Mouse (Mus musculus): ENCODE results near the gene Rab9. TPM values are rescaled to one million over a fixed set of nuclear protein-coding genes. Genes with fewer than 3 reads are reported as not detected.
A peak's percentile ranks its signal among the peaks of the same experiment; 100 is the strongest.

The Rab9 gene
- total and polyA plus RNA-seq, 3 experiments = 21.5 to 60.9 (median 36.2) TPM

GRCm38 (mm10) chrX:166509761-166510738 lies 30.4 kb upstream of the Rab9 start:
- in situ Hi-C loops (cut with MboI; ENCODE audit: low pct_ligation_motif_present, low pct_unique_long_range_greater_than_20kb, low sequenced_read_pairs) = no loop called here
- TF ChIP-seq POLR2AphosphoS2 (IDR thresholded peaks at IDR 0.05; ENCODE audit: low read depth, low read length) = 0 out of 2 replicates have a peak, but pooled peaks have one; percentile 58
- TF ChIP-seq ZNF384 (IDR thresholded peaks at IDR 0.05; ENCODE audit: low read depth, low read length) = no peak
- TF ChIP-seq EP300 (IDR thresholded peaks at IDR 0.05; ENCODE audit: low read length) = no peak
- no peak for TF ChIP-seq MAZ (IDR thresholded peaks at IDR 0.05; ENCODE audit: low read depth, low read length)
- TF ChIP-seq E2F4 (IDR thresholded peaks at IDR 0.05; ENCODE audit: insufficient replicate concordance, low read depth, low read length) = no peak
- no peak; the same call in 1 of the 2 replicates for TF ChIP-seq BHLHE40 (IDR thresholded peaks at IDR 0.05; ENCODE audit: low read depth, low read length)
- peak; percentile 80 for TF ChIP-seq POLR2A (IDR thresholded peaks at IDR 0.05; ENCODE audit: low read depth, low read length)
- 0 out of 2 replicates have a peak, but pooled peaks have one; percentile 42 for TF ChIP-seq IRF4 (IDR thresholded peaks at IDR 0.05; ENCODE audit: low read depth, low read length)
- TF ChIP-seq ELF1 (IDR thresholded peaks at IDR 0.05; ENCODE audit: low read depth, low read length) = peak; percentile 65; the same call in 1 of the 2 replicates
- TF ChIP-seq JUN (IDR thresholded peaks at IDR 0.05; ENCODE audit: insufficient read depth, low read depth, low read length) = no peak
- no peak; the same call in 1 of the 2 replicates for TF ChIP-seq MXI1 (IDR thresholded peaks at IDR 0.05; ENCODE audit: low read depth, low read length)
- TF ChIP-seq ETS1 (conservative IDR thresholded peaks at IDR 0.05; ENCODE audit: low read depth, low read length) = no peak; the same call in 1 of the 2 replicates
- peak; percentile 26; the same call in 1 of the 2 replicates for TF ChIP-seq MEF2A (IDR thresholded peaks at IDR 0.05; ENCODE audit: borderline replicate concordance, low read depth, low read length)
- no peak for TF ChIP-seq MAFK (IDR thresholded peaks at IDR 0.05; ENCODE audit: insufficient replicate concordance, low read length)
- TF ChIP-seq CHD2 (IDR thresholded peaks at IDR 0.05; ENCODE audit: low read length) = no peak
- peak; percentile 50 for TF ChIP-seq TBP (conservative IDR thresholded peaks at IDR 0.05; ENCODE audit: low read depth, low read length)
- TF ChIP-seq GABPA (IDR thresholded peaks at IDR 0.05; ENCODE audit: insufficient replicate concordance, low read depth, low read length) = no peak
- TF ChIP-seq RAD21 (IDR thresholded peaks at IDR 0.05; ENCODE audit: low read depth, low read length) = no peak
- TF ChIP-seq USF1 (IDR thresholded peaks at IDR 0.05; ENCODE audit: low read depth, low read length) = no peak
- TF ChIP-seq USF2 (conservative IDR thresholded peaks at IDR 0.05; ENCODE audit: low read depth, low read length) = no peak
- TF ChIP-seq PAX5 (IDR thresholded peaks at IDR 0.05; ENCODE audit: low read length) = no peak
- TF ChIP-seq CHD1 (IDR thresholded peaks at IDR 0.05; ENCODE audit: low read depth, low read length) = 0 out of 2 replicates have a peak, but pooled peaks have one; percentile 29
- no peak for TF ChIP-seq CTCF (conservative IDR thresholded peaks at IDR 0.05 in 1 of 2, IDR thresholded peaks at IDR 0.05 in 1 of 2; ENCODE audit: low read depth in 2 of 2, low read length in 2 of 2)
- TF ChIP-seq KAT2A (IDR thresholded peaks at IDR 0.05; ENCODE audit: insufficient replicate concordance, low read length) = 0 out of 2 replicates have a peak, but pooled peaks have one; percentile 20
- no peak for TF ChIP-seq SMC3 (IDR thresholded peaks at IDR 0.05; ENCODE audit: low read depth, low read length)
- TF ChIP-seq RCOR1 (conservative IDR thresholded peaks at IDR 0.05; ENCODE audit: low read depth, low read length) = no peak
- TF ChIP-seq UBTF (IDR thresholded peaks at IDR 0.05; ENCODE audit: low read depth, low read length) = no peak
- TF ChIP-seq TCF12 (IDR thresholded peaks at IDR 0.05; ENCODE audit: low read depth, low read length) = peak; percentile 47; the same call in 1 of the 2 replicates
- TF ChIP-seq MYC (IDR thresholded peaks at IDR 0.05; ENCODE audit: low read depth, low read length) = no peak
- TF ChIP-seq HCFC1 (IDR thresholded peaks at IDR 0.05; ENCODE audit: low read depth, low read length) = peak; percentile 69
- TF ChIP-seq NRF1 (IDR thresholded peaks at IDR 0.05; ENCODE audit: low read depth, low read length) = peak; percentile 90
- peak; percentile 49; the same call in 1 of the 2 replicates for TF ChIP-seq ZMIZ1 (IDR thresholded peaks at IDR 0.05; ENCODE audit: low read depth, low read length)
- TF ChIP-seq MAX (IDR thresholded peaks at IDR 0.05; ENCODE audit: low read length) = 0 out of 2 replicates have a peak, but pooled peaks have one; percentile 18
- TF ChIP-seq NELFE (IDR thresholded peaks at IDR 0.05; ENCODE audit: low read depth, low read length) = peak; percentile 72
- TF ChIP-seq ZC3H11A (IDR thresholded peaks at IDR 0.05; ENCODE audit: low read depth, low read length) = no peak

More at GRCm38 (mm10) chrX:166509761-166510738, 30.4 kb upstream of the Rab9 start:
- dilution Hi-C loops (cut with MboI; ENCODE audit: extremely low pct_ligation_motif_present, extremely low pct_unique_long_range_greater_than_20kb, low sequenced_read_pairs) = no loop called here
- Histone ChIP-seq H3K27ac (ENCODE audit: insufficient read depth, low read depth) (peak overlapping the region; percentile 87), H3K9ac (ENCODE audit: insufficient read depth, low read depth) (peak overlapping the region; percentile 85), H3K36me3 (replicated peaks in 1 of 2; ENCODE audit: control insufficient read depth in 1 of 2, insufficient read depth in 1 of 2, low read length in 1 of 2) (peaks cover 6 to 15% of the 10 kb centered on the region in 2 experiments), H3K4me3 (replicated peaks in 1 of 3; ENCODE audit: low read depth in 2 of 3, low read length in 2 of 3, poor library complexity in 1 of 3) (peak overlapping the region; percentile 65 to 79 (median 69)), H3K4me2 (ENCODE audit: insufficient read depth, low read depth, poor library complexity, severe bottlenecking) (peak overlapping the region; percentile 87), H3K27me3 (replicated peaks) (no peaks in the 10 kb centered on the region), H3K9me3 (replicated peaks; ENCODE audit: low read length) (no peaks in the 10 kb centered on the region), H3K4me1 (ENCODE audit: control insufficient read depth in 1 of 2, insufficient read depth in 2 of 2) (no peaks in the 10 kb centered on the region), H3K79me2 (replicated peaks; ENCODE audit: control insufficient read depth, extremely low read depth, insufficient read depth, poor library complexity, severe bottlenecking) (no peaks in the 10 kb centered on the region)
- peak; percentile 93 for DNase-seq (ENCODE audit: extremely low read depth)
